Mouse (Mus musculus) heart, embryonic 13.5 days (tissue): Measurements from ENCODE around the gene Cd81. TPM values are rescaled to one million over a fixed set of nuclear protein-coding genes. Genes with fewer than 3 reads are reported as not detected.

Experiments used
- ATAC-seq: fragments of 200-750 bp; cut with Nextera tagmentation; 2 replicates; pipeline ENCODE4 v1.8.0; 2017; ENCODE audit warnings: moderate TSS enrichment; ENCODE audit not compliant: insufficient number of reproducible peaks, low FRiP score, low TSS enrichment; ENCODE audit errors: extremely low read depth
- H3K27ac ChIP-seq: fragments of 300-500 bp; sonication (generic); replicated peaks from 2 replicates; pipeline ENCODE4 v1.5.1; 2015; ENCODE audit warnings: moderate library complexity, mild to moderate bottlenecking, inconsistent platforms
- H3K27me3 ChIP-seq: fragments of 300-500 bp; sonication (generic); replicated peaks from 2 replicates; pipeline ENCODE4 v1.6.1; 2015; ENCODE audit warnings: mild to moderate bottlenecking, inconsistent platforms
- H3K36me3 ChIP-seq: fragments of 300-500 bp; sonication (generic); 2 replicates; pipeline ENCODE4 v1.6.1; 2015; ENCODE audit warnings: mild to moderate bottlenecking, inconsistent platforms
- H3K4me1 ChIP-seq: fragments of 300-500 bp; sonication (generic); 2 replicates; pipeline ENCODE4 v1.6.1; 2015; ENCODE audit warnings: inconsistent platforms
- H3K4me2 ChIP-seq: fragments of 300-500 bp; sonication (generic); 2 replicates; pipeline ENCODE4 v1.6.1; 2015; ENCODE audit warnings: inconsistent platforms, mild to moderate bottlenecking, moderate library complexity
- H3K4me3 ChIP-seq: fragments of 300-500 bp; sonication (generic); 2 replicates; pipeline ENCODE4 v1.5.1; 2015; ENCODE audit warnings: moderate library complexity, mild to moderate bottlenecking, inconsistent platforms
- H3K9ac ChIP-seq: fragments of 300-500 bp; sonication (generic); 2 replicates; pipeline ENCODE4 v1.6.1; 2015; ENCODE audit warnings: inconsistent platforms, mild to moderate bottlenecking, moderate library complexity
- H3K9me3 ChIP-seq: fragments of 300-500 bp; sonication (generic); 2 replicates; pipeline ENCODE4 v1.6.1; 2016; ENCODE audit warnings: inconsistent platforms
- WGBS: fragments of 180-500 bp; shearing (Covaris S2); methylation state at CpG from one replicate; pipeline ENCODE4 v1.1.7; 2015; ENCODE audit warnings: mixed read lengths; 5-methylcytosine and 5-hydroxymethylcytosine counted together
- polyA plus RNA-seq: library from polyadenylated mRNA; unstranded; fragments of >200 nt; fragmentation: Nextera tagmentation; extraction: Ambion mirVana; gene quantifications from 2 replicates; pipeline ENCODE4 v1.2.1, GENCODE M21; 2015

Gene Cd81
- polyA plus RNA-seq, 1 experiment from 2014 or later, result 750 TPM

DNA sequence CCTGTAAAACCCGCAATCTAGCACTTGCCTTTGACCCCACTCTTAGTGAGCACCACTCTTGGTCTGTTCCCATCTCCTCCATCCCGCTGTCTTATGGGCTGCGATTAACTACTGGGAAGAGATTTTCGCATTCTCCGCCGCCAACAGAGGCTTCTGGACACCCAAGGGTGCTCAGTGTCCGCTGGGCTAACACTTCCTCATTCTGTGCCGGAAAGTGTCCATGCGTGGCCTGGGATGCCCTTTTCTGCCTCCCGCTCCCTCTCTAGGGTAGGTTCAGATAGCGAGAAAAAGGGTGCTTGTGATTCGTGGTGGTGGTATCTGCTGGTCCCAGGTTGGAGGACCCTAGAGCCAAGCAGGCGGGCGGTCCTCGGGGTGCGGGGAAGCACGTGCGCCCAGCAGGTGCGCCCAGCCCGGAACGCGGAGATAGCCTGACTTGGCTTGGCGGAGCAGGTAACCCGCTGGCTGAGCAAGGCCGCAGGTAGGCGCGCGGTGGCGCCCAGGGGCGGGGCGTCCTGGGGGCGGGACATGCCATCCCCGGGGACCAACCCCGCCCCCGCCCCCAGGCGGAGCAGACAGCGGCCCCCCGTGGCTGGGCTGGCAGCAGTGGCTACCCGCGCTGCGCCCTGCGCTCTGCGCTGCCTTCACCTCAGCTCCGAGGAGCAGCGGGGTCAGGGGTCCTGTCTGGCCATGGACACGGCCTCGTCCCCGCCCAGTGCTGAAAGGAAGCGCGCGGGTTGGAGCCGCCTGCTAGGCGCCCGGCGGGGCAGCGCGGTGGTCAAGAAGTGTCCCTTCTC lies 54.3 kb downstream of the Cd81 start:
- ATAC-seq, result no peak
- H3K4me1 ChIP-seq, result peaks cover 56% of the 10 kb centered on the region
- peak overlapping the region; percentile 85 for H3K9ac ChIP-seq
- whole genome bisulfite sequencing, result 7% methylated on average over 57 of the region's 57 CpGs
- H3K4me2 ChIP-seq, result peak overlapping the region; percentile 88
- H3K9me3 ChIP-seq, result no peaks in the 10 kb centered on the region
- peaks cover 70% of the 10 kb centered on the region for H3K27me3 ChIP-seq
- H3K27ac ChIP-seq, result peak overlapping the region; percentile 98; the same call in 1 of the 2 replicates
- no peaks in the 10 kb centered on the region for H3K36me3 ChIP-seq
- peak overlapping the region; percentile 66 for H3K4me3 ChIP-seq

DNA sequence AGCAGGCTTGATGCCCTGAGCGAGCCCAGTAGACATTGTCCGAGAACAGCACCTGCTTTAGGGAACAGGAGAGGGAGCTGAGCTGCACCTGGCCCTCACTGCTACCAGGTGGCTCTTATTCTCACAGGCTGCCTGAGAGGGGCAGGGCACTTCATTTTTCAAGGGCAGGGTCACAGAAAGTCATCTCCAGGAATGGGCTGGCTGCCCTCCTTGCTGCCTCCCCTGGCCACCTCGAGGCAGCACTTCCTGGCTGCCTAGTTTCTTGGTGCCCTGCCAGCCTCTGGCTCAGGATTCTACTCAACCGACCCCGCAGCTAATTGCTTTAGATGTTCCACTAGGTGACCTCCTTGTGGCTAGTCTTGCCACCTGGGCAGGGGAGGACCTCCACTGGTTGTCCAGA lies 55.7 kb downstream of the Cd81 start:
- H3K27me3 ChIP-seq, result peaks cover 56% of the 10 kb centered on the region
- no peaks in the 10 kb centered on the region for H3K9me3 ChIP-seq
- H3K9ac ChIP-seq, result peak overlapping the region; percentile 85
- peak overlapping the region; percentile 98 for H3K27ac ChIP-seq
- H3K36me3 ChIP-seq, result no peaks in the 10 kb centered on the region
- ATAC-seq, result no peak
- H3K4me3 ChIP-seq, result peak overlapping the region; percentile 66
- WGBS, result 34% methylated on average over 5 of the region's 5 CpGs
- H3K4me1 ChIP-seq, result peaks cover 68% of the 10 kb centered on the region
- H3K4me2 ChIP-seq, result peak overlapping the region; percentile 88

DNA sequence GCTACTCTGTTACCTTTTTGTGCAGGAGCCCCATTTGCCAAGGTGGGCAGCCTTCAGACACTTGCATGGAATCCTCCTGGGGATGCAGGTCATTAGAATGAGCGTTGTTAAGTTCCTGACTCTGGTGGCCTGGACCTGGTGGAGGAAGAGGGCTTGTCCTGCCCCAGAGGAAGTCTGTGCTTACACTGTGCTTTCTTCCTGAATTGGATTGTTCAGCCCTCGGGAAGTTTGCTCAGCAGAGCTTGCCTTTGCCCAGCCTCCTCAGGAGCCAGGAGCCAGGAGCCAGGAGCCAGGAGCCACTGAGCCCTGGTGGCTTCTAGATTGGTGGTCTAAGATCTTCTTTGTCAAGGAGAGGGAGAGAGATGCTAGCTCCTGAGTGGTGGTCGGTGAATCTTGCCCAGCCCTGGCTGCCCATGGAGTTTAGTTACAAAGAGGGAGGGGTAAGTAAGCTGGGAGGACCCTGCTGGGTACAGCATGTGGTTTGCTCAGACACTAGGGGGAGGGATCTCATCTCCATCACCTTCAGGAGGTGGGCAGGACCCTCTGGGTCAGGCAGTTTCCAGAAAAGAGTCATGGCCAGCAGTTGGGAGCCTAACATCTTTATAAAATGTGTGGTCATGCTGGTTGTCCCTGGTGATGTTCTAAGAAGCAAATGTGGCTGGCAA lies 56.6 kb downstream of the Cd81 start:
- H3K36me3 ChIP-seq, result no peaks in the 10 kb centered on the region
- peaks cover 74% of the 10 kb centered on the region for H3K4me1 ChIP-seq
- H3K27me3 ChIP-seq, result peaks cover 49% of the 10 kb centered on the region
- ATAC-seq, result no peak
- H3K9ac ChIP-seq, result peak overlapping the region; percentile 85
- peak overlapping the region; percentile 66 for H3K4me3 ChIP-seq
- H3K9me3 ChIP-seq, result no peaks in the 10 kb centered on the region
- 22% methylated on average over 3 of the region's 3 CpGs for WGBS
- peak overlapping the region; percentile 88 for H3K4me2 ChIP-seq
- peak overlapping the region; percentile 98 for H3K27ac ChIP-seq

GRCm38 (mm10) chr7:143109696-143110095 lies 57.2 kb downstream of the Cd81 start:
- peak overlapping the region; percentile 88 for H3K4me2 ChIP-seq
- peak overlapping the region; percentile 66; the same call in 1 of the 2 replicates for H3K4me3 ChIP-seq
- peaks cover 2% of the 10 kb centered on the region; the same call in 1 of the 2 replicates for H3K9me3 ChIP-seq
- no peak for ATAC-seq
- peaks cover 43% of the 10 kb centered on the region for H3K27me3 ChIP-seq
- peaks cover 74% of the 10 kb centered on the region for H3K4me1 ChIP-seq
- WGBS, result 71% methylated on average over 3 of the region's 3 CpGs
- peak overlapping the region; percentile 85 for H3K9ac ChIP-seq
- H3K36me3 ChIP-seq, result no peaks in the 10 kb centered on the region; the same call in 1 of the 2 replicates
- peak overlapping the region; percentile 98 for H3K27ac ChIP-seq

- Histone ChIP-seq H3K27ac (peak overlapping the region; percentile 98), H3K27me3 (peaks cover 32% of the 10 kb centered on the region), H3K4me2 (peak overlapping the region; percentile 46), H3K9ac (peak overlapping the region; percentile 85), H3K4me3 (no peak overlapping the region), H3K4me1 (peaks cover 74% of the 10 kb centered on the region), H3K36me3 (peaks cover 3% of the 10 kb centered on the region), H3K9me3 (peaks cover 7% of the 10 kb centered on the region)
- WGBS, result 67% methylated on average over 1 of the region's 1 CpGs
- no peak for ATAC-seq
Measured at GRCm38 (mm10) chr7:143110803-143111202, 58.3 kb downstream of the Cd81 start.

DNA sequence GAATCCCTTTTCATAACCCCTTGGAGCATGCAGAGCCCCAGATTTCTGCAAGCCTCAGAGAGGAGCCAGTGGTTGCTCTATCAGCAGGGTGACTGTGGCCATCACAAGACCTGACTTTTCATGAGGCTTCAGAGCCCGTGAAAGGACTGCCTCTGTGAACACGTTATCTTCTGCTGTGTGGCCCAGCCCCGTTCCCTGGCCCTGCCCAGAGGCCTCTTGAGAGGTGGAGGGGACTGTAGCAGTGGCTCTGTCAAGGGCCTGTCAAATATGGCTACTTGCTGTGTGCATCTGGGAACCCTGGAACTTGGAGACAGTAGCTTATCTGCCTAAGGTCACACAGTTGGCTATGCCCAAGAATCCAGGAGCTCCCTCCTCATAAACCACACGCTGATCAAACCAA lies 59.2 kb downstream of the Cd81 start:
- Histone ChIP-seq H3K4me1 (peaks cover 70% of the 10 kb centered on the region), H3K27me3 (peaks cover 23% of the 10 kb centered on the region), H3K9me3 (peaks cover 7% of the 10 kb centered on the region), H3K9ac (peak overlapping the region; percentile 85), H3K4me2 (peak overlapping the region; percentile 46), H3K36me3 (peaks cover 3% of the 10 kb centered on the region), H3K4me3 (no peak overlapping the region), H3K27ac (peak overlapping the region; percentile 98)
- ATAC-seq, result no peak
- WGBS, result 16% methylated on average over 4 of the region's 4 CpGs

GRCm38 (mm10) chr7:143112395-143112794 lies 59.9 kb downstream of the Cd81 start:
- H3K4me2 ChIP-seq, result peak overlapping the region; percentile 46
- H3K9me3 ChIP-seq, result peaks cover 7% of the 10 kb centered on the region
- WGBS, result 12% methylated on average over 1 of the region's 1 CpGs
- H3K27ac ChIP-seq, result peak overlapping the region; percentile 98
- peaks cover 16% of the 10 kb centered on the region for H3K27me3 ChIP-seq
- peak overlapping the region; percentile 66 for H3K9ac ChIP-seq
- no peak overlapping the region for H3K4me3 ChIP-seq
- peaks cover 63% of the 10 kb centered on the region for H3K4me1 ChIP-seq
- ATAC-seq, result peak; percentile 74; the same call in 1 of the 2 replicates
- H3K36me3 ChIP-seq, result peaks cover 3% of the 10 kb centered on the region

- H3K4me1 ChIP-seq, result peaks cover 58% of the 10 kb centered on the region
- no peaks in the 10 kb centered on the region for H3K27me3 ChIP-seq
- H3K36me3 ChIP-seq, result peaks cover 3% of the 10 kb centered on the region
- no peak overlapping the region for H3K9ac ChIP-seq
- peaks cover 7% of the 10 kb centered on the region for H3K9me3 ChIP-seq
- ATAC-seq, result no peak
- H3K27ac ChIP-seq, result no peak overlapping the region
- H3K4me3 ChIP-seq, result no peak overlapping the region
- H3K4me2 ChIP-seq, result no peak overlapping the region
Measured at GRCm38 (mm10) chr7:143114773-143115172, 62.2 kb downstream of the Cd81 start.

DNA sequence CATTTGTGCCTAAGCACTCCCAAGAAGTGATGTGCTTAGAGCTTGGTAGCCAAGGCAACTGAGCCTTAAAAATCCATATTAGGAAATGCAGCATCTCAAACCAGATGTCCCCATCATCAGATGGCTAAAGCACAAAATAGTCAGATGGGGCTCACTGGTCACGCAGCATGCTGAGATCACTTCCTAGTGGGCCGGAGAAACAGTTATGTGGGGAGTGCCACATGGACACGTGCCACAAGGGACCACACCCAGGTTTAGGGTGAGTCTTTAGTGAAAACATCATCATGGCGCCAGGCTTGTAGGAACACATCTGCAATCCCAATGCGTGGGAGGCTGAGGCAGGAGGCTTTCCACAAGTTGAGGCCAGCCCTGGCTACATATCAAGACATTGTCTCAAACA lies 64.0 kb downstream of the Cd81 start:
- 76% methylated on average over 5 of the region's 5 CpGs for WGBS
- H3K9me3 ChIP-seq, result peaks cover 7% of the 10 kb centered on the region
- H3K4me2 ChIP-seq, result no peak overlapping the region
- no peak overlapping the region for H3K4me3 ChIP-seq
- H3K27ac ChIP-seq, result no peak overlapping the region
- H3K36me3 ChIP-seq, result peaks cover 3% of the 10 kb centered on the region
- H3K4me1 ChIP-seq, result peaks cover 58% of the 10 kb centered on the region
- no peak overlapping the region for H3K9ac ChIP-seq
- H3K27me3 ChIP-seq, result no peaks in the 10 kb centered on the region
- ATAC-seq, result no peak
